Mouse (Mus musculus) spleen, postnatal 14 days (tissue): ENCODE data around the gene Cntn6.

Experiments used
- DNase-seq, 2 experiments: peaks; one replicate each; pipeline ENCODE4 v3.0.0; 2021 to 2022; ENCODE audit warnings: low spot score in 2 of 2

The Cntn6 gene

GRCm38 (mm10) chr6:104492490-104493431, at the start of gene Cntn6:
Cntn6 (plus strand) TSS chr6:104492790.
- DNase-seq: no peak

DNA sequence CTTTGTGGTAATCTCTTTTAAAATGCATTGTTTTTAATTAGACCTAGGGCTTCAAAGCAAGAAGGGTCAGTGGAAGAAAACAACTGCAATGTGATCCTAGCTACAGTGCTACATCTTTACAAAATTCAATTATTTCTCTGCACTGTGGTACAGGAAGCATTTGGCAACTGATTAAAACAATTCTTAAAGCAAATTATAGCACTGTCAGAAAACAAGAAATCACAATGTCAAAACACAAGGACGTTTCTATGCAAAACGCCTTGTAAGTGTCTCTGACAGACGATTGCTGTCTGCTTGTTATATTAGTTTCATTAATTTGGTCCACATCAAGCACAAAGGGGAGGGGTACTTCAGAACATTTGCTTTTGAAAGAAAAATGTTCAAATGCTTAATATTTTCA, 48.9 kb upstream of the Cntn6 start:
- no peak for DNase-seq

DNA sequence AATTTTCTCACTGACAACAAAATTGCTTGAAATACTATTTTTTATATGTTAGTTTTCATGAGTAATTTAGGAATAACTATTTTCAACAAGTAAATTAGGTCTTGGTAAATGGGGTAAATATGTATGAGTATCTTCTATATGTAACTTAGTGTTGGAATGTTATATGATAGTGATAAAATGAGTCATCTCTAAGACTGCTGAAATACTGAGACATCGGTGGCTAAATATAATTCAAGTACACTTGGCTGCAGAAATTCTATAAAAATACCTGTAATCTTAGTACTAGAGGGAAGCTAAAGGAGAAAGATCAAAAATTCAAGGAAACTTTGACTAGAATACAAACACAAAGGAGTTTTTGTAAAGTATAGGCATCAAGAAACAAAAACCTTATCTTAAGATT, 21.9 kb upstream of the Cntn6 start:
- DNase-seq: no peak

DNA sequence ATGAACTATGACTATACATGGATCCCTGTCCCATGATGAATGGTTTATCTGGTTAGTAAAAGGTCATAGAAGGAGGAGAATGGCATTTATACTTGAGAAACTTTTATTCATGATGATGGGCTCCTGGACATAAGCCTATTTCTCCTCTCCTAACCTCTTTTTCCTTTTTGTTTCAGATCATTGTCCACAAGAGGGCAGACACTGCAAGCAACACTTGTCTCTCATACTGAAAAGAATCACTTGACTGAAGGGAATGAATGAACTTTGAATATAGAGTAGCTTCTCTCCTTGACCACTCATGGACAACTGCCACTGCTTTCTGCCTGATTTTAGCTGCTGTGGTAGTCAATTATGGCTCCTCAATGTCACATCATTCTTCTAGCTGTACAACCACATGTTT, 13.3 kb upstream of the Cntn6 start:
- no peak for DNase-seq

DNA sequence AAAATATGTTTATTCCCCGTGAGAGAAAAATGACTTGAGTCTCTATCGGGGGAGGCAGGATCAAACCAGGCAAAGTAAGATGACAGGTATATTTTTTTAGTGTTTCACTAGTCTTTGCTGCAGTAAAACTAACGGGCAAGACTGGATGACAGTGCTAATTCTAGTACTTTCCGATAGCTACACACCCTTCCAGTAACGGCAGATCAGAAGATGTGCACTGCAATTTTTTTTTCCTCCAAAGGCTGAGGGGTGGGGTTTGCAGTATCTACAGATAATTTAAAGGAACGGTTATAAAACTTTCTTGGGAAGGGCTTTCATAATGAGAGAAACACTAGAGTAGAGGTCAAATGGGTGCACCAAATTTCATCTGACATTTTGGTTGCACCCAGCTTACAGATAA, 869 bp downstream of the Cntn6 start:
- no peak for DNase-seq

- DNase-seq: no peak
Measured at GRCm38 (mm10) chr6:104495801-104496200, 3.2 kb downstream of the Cntn6 start.

- no peak for DNase-seq
Measured at GRCm38 (mm10) chr6:104563993-104564392, 71.4 kb downstream of the Cntn6 start.

GRCm38 (mm10) chr6:104569564-104569963, 77.0 kb downstream of the Cntn6 start:
- no peak for DNase-seq

- DNase-seq: no peak
Measured at GRCm38 (mm10) chr6:104588028-104588427, 95.4 kb downstream of the Cntn6 start.

GRCm38 (mm10) chr6:104600838-104601397, 108.3 kb downstream of the Cntn6 start:
- no peak for DNase-seq

- no peak for DNase-seq
Measured at GRCm38 (mm10) chr6:104602894-104603293, 110.3 kb downstream of the Cntn6 start.

DNA sequence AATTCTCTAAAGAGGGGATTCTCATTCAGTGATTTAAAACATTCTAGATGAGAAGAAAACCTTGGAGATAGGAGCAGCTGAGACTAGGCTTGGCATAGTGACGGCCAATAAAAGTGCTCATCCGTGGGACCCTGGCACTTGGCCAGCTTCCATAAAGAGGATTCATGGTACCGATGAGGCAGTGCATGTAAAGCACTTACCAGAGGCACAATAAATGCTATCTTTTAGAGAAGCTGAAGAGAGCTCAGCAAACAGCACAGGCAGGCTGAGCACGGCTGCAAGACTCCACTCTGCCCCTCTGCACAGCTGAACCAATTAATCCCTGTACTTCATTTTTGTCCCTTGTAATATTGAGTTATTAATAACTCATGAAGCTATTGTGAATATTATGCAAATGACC, 110.8 kb downstream of the Cntn6 start:
- no peak for DNase-seq

DNA sequence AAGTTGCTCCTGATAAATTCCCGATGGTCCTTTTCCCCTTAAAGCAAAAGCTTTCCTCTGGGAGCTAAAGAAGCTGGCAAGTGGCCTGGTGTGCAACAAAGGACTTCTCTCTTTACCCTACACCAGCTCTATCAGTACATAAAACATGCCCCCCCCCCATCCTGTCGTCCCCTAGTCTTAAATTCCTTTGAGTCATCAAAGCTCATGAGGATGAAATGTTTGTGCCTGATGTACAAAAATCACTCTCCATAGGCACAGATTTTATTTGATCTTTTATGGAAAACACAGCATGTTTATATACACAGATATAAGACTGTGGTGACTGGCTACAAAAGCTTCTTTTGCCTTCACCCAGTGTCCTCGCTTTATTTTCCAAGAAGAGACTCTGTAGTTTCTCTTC, 112.6 kb downstream of the Cntn6 start:
- DNase-seq: no peak

- no peak for DNase-seq
Measured at GRCm38 (mm10) chr6:104653518-104653917, 160.9 kb downstream of the Cntn6 start.

DNA sequence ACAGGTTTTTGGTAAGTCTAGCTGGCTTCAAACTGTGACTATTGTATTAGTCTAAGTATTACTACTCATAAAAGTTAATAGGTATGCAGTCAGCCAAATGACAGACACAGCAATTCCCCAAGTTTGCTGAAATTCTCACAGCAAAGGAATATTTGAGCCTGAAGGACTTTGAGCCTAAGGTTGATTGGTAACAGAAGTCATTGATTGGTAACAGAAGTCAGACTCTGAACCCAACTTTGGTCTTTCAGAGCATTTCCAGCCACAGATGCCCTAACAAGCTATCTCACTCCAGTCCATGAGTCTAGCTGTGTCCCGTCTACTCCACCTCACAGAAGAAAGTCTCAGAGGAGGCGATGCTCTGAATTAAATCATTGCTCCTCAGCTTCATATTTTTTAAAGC, 176.1 kb downstream of the Cntn6 start:
- DNase-seq: no peak

DNA sequence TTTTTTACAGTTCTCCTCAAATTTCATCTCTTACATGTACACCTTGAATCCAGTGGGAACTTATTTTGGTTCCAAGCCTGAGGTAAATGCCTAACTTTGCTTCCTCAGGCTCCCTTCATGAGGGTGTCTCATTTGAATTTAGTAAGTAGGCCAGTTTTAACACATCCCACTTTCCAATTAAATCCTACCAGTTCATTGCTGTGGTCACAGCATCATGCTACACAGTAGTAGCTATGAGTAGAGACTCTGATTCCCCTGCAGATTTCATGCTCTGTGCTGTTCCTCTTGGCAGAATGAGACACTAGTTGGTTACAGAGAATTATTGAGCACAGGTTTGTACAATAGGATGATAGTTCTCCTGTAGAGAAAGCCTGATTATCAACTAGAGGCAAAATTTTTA, 181.7 kb downstream of the Cntn6 start:
- DNase-seq: no peak

- no peak for DNase-seq
Measured at GRCm38 (mm10) chr6:104679809-104680495, 187.4 kb downstream of the Cntn6 start.

GRCm38 (mm10) chr6:104687980-104688379, 195.4 kb downstream of the Cntn6 start:
- DNase-seq: no peak

GRCm38 (mm10) chr6:104688439-104689125, 196.0 kb downstream of the Cntn6 start:
- DNase-seq: no peak

GRCm38 (mm10) chr6:104728571-104728970, 236.0 kb downstream of the Cntn6 start:
- DNase-seq: no peak

DNA sequence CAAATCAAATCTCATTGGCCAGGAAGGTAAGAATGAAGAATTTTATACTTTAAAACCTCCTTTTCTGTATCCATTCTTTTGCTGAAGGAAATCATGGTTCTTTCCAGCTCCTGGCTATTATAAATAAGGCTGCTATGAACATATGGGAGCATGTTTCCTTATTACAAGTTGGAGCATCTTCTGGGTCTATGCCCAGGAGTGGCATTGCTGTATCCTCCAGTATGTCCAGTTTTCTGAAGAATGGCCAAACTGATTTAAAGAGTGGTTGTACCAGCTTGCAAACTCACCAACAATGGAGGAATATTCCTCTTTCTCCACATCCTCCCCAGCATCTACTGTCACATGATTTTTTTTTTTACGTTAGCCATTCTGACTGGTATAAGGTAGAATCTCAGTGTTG, 241.7 kb downstream of the Cntn6 start:
- DNase-seq: no peak

GRCm38 (mm10) chr6:104738999-104739398, 246.4 kb downstream of the Cntn6 start:
- no peak for DNase-seq
